Mouse (Mus musculus) retina, postnatal 7 days (tissue): Measurements from ENCODE around the gene Bcl11b.
A peak's percentile ranks its signal among the peaks of the same experiment; 100 is the strongest.

Source experiments
- DNase-seq: peaks from one replicate; pipeline ENCODE4 v3.0.0-alpha.2; 2012; ENCODE audit warnings: low read depth, low spot score

Bcl11b gene

DNA sequence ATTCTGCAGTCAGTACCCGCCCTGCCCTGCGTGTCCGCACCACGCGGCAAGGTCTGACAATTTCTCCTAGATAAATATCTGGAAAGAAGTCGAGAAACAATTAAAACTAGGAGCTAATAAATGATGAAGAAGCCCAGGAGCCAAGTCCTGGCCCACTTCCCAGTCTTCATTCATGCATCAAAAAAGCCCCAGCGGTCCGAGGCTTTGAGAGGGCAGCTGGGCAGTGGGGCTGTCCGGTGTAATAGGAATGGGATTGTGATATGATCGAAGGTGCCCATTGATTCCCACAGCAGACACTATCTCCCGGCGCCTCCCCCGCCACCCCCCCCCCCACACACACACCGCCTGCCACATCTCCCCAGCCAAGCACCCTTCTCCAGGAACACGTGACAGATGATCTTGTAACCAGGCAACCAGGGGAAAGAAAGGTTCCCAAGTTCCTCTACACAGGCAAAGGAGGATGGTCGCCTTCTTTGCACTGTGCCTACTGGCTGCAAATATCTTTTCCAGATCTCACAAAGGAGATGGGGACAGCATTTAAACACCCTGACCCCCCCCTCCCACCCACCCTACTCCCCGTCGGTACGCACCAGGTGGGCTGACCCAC is 68.5 kb downstream of the Bcl11b start:
- DNase-seq = peak; percentile 41

GRCm38 (mm10) chr12:107932140-107932539 is 71.3 kb downstream of the Bcl11b start:
- no peak for DNase-seq

DNA sequence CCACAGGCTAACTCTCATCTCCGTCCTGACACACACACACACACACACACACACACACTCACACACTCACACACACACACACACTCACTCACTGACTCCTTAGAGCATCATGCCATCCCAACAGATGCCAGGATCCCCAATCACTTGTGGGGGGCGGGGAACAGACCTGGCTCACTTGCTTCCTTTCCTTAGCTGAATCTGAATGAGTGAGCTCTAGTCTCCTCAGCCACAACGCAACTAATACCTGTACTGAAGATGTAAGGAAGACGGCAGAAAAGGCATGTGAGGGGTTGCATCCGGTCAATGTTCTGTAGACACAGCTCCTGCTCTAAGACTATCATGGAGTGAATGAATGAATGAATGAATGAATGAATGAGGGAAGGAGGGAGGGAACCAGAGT is 71.9 kb downstream of the Bcl11b start:
- no peak for DNase-seq

GRCm38 (mm10) chr12:107930611-107931350 is 72.6 kb downstream of the Bcl11b start:
- no peak for DNase-seq

- no peak for DNase-seq
These were observed 74.5 kb downstream of the Bcl11b start for GRCm38 (mm10) chr12:107928905-107929304.

GRCm38 (mm10) chr12:107928464-107928901 is 74.9 kb downstream of the Bcl11b start:
- no peak for DNase-seq

DNA sequence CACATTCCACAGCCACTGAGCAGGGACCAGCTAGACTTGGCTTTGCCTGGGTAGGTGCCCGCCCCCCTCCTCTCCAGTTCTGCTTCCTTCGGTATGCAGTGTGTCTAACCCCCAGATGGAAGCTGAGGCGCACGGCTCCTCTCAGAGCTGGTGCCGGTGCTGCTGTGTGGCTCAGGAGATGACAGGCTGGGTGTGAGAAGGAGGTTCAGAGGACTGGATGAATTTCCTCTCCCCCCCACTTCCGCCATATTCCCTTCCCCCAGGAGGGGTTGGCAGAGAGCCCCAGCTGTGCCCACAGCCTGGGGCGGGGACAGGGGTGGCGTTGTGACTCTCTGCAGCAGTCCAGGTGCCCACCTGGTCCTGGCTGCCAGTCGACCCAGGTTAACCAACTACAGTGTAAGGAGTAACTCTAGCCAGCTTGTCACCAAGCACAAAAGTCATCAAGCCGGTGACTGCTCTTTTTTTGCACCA is 75.4 kb downstream of the Bcl11b start:
- DNase-seq = no peak

- DNase-seq = no peak
These were observed 77.1 kb downstream of the Bcl11b start for GRCm38 (mm10) chr12:107926074-107926855.

- DNase-seq = no peak
These were observed 78.7 kb downstream of the Bcl11b start for GRCm38 (mm10) chr12:107924696-107925095.

DNA sequence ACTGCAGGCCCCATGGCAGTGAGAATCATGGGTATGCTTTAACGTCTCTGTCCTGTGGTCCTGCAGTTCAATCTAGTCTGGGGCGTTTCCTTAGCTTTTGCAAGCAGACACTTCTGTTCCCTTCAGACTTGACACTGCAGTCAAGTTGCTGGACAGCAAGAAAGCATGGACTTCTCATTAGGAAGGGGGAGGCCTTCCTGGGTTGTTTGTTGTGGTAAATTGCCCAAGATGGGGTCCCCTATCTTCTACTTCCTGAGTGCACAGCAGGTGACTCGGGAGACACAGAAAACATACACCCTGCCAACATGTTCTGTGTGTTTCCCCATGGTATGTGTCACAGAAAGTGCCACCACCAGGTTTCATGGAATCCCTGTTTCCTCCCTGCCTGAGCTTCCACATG is 79.4 kb downstream of the Bcl11b start:
- DNase-seq = no peak

DNA sequence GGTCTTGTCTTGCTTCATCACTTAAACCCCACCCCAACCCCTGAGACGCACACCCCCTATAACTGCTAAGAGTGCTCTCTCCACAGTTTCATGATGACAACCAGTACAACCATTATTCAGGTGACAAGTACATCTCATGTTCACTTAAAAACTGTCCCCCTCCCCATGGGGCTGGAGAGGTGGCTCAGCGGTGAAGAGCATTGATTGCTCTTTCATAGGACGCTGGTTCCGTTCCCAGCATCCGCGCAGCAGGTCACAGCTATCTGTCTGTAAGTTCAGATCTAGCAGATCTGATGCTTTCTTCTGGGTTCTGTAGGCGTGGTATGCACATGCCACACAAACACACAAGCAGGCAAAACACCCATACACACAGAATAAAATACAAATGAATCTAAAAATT is 81.2 kb downstream of the Bcl11b start:
- no peak for DNase-seq

GRCm38 (mm10) chr12:107921566-107921965 is 81.8 kb downstream of the Bcl11b start:
- DNase-seq = no peak

GRCm38 (mm10) chr12:107921154-107921553 is 82.2 kb downstream of the Bcl11b start:
- DNase-seq = no peak

- no peak for DNase-seq
These were observed 82.7 kb downstream of the Bcl11b start for GRCm38 (mm10) chr12:107920716-107921115.

GRCm38 (mm10) chr12:107920076-107920475 is 83.3 kb downstream of the Bcl11b start:
- no peak for DNase-seq

DNA sequence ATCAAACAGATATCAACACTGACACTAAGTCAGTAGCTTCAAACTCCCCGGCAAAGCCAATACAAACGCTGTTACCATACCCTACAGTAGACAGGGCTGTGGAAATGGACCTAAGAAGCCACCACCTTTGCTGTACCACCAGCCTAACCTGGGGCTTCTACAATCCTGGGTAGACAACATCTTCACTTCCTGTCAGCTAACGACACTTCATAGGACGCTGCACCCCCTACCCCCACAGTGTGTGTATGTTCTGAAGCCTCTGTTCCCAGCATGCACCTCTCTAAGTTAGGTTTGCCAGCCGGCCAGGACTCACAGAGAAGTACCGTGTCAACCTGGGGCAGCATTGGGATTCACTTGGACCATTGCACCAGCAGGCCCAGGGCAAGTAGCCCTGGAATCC is 84.6 kb downstream of the Bcl11b start:
- DNase-seq = no peak

GRCm38 (mm10) chr12:107916008-107916407 is 87.4 kb downstream of the Bcl11b start:
- no peak for DNase-seq

- no peak for DNase-seq
These were observed 88.0 kb downstream of the Bcl11b start for GRCm38 (mm10) chr12:107915396-107915795.

DNA sequence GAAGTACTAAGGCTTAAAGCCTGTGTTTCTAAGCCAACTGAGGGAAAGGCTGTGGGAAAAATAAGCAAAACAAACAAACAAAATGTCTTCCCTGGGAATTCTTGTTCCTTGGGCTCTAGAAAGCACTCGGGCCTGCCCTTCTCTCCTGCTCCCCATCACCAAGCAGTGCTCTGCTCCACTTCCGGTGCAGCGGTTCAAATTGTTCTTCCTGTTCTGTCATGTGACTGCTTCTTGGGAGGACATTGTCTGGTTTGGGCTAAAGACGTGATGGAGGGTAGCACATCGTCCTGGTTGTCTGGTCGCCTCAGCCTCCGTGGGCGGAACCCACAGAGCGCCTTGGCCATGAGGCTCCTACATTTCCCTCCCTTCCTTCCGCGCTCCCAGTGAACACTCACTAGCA is 94.6 kb downstream of the Bcl11b start:
- DNase-seq = no peak

GRCm38 (mm10) chr12:107905333-107905732 is 98.1 kb downstream of the Bcl11b start:
- no peak for DNase-seq

- DNase-seq = no peak
These were observed 98.9 kb downstream of the Bcl11b start for GRCm38 (mm10) chr12:107904457-107904856.

DNA sequence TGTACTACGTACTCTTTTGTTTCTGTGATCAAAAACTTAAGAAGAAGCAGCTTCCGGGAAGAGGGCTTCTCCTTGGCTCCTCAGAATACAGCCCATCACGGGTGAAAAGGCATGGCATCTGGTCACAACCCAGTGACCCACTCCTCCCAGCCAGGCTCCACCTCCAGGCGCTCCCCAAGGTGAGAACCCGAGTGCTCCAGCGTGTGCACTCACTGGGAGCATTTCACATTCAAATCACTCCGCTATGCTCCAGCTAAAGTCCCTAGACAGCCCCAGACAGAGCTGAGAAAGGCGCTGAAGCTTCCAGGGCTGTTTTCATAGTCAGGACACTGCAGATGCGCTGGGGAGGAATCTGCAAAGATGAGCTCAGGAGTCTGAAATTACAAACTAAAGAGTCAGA is 99.5 kb downstream of the Bcl11b start:
- DNase-seq = no peak
